Mouse (Mus musculus): ENCODE results near the gene Litaf. TPM values are rescaled to one million over a fixed set of nuclear protein-coding genes. Genes with fewer than 3 reads are reported as not detected.

Gene Litaf
- polyA plus RNA-seq (2012; ENCODE audit: insufficient read depth, low replicate concordance): 395 and 472 TPM in 2 replicates

DNA sequence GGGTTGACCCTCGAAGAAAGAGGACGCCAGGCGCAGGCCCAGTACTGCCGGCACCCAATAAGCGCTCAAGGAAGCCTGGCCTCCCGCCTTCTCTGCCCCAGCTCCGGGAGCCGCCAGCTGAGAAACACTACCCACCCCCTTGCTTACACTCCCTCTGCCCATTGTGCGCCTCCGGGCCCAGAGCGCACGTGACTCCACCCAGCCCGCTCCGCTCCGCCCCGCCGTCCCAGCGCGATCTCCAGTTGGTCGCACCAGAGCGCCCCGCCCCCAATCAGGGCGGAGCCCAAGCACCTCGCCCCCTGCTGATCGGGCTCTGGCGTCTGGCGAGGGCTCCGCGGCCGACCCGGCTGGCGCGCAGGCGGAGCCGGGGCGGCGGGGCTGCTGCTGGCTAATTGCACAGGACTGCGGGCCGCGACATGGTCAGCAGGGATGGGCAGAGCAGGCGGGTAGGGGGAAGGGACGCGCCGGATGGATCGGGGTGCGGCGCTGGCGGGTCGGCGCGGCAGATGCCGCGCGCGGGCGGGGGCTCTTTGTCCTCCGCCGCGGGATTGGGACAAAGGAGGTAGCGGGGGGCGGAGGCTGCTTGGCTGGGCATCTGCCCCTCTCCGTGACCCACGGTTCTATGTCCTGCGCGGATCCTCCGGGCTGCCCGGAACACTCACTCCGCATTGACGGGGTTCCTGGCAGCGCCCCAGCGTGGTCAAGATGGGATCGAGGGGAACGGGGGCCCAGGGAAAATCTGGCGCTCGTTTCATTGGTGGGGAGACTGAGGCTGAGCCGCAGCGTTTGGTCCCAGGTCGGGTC lies at the start of gene Litaf:
Gene Litaf (minus strand): TSS at position 129 of the 804 bp plus-strand sequence.
- peaks cover 29% of the 10 kb centered on the region for H3K27me3 ChIP-seq (replicated peaks)

DNA sequence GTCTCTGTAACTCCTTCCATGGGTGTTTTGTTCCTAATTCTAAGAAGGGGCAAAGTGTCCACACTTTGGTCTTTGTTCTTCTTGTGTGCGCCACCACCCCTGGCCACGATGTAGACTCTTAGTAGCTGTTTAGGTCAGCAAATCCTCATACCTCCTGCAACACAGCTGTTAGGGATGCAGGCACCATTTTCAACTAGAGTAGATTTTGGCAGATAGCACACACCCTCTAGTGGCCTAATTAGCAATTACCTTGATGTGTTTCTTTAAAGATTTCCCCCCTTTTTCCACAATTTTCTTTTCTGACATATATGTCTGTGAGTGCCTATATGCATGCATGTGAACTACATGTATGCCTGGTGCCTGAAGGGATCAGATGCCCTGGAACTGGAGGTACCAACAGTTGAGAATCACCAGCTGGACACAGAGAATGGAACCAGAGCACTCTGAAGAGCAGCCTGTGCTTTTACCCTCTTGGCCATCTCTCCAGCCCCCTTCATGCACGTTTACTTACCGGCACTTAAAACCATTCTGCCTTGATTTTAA lies 43.3 kb upstream of the Litaf start:
- Histone ChIP-seq H3K4me1 (no peaks in the 10 kb centered on the region; the same call in 1 of the 2 replicates), H3K36me3 (replicated peaks; ENCODE audit: low read length) (peaks cover 66% of the 10 kb centered on the region), H3K4me3 (replicated peaks) (no peak overlapping the region), H3K9me3 (no peaks in the 10 kb centered on the region), H3K27me3 (replicated peaks) (no peaks in the 10 kb centered on the region)
- no peak for TF ChIP-seq FLI1 (IDR thresholded peaks at IDR 0.05; ENCODE audit: low read length)

More for the DNA sequence above, at the start of gene Litaf:
- Histone ChIP-seq H3K4me3 (replicated peaks) (peak within 1 kb of the TSS; percentile 97), H3K36me3 (replicated peaks; ENCODE audit: low read length) (peaks cover 26% of the 10 kb centered on the region), H3K4me1 (peaks cover 93% of the 10 kb centered on the region), H3K9me3 (no peaks in the 10 kb centered on the region)
- no peak for TF ChIP-seq FLI1 (IDR thresholded peaks at IDR 0.05; ENCODE audit: low read length)
- TF ChIP-seq GATA1 (IDR thresholded peaks at IDR 0.05; ENCODE audit: borderline replicate concordance, low read length): no peak

DNA sequence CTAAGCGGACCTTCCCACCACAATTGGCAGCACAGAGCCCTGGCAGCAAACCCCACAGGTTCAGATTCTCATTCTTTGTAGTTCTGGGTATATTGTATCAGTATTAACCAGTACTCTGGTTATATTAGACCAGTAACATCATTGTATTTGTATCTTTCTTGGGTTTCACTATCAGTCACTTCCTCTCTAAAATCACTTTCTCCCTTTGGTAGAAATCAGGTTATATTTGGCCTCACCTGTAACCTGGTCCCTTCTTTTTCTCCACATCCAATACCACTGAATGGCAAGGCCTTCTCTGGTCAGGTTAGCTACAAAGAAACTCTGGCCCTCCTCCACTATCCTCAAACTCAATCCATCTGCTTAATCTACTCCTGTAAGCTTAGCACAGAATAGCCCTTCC lies 38.9 kb upstream of the Litaf start:
- Histone ChIP-seq H3K9me3 (no peaks in the 10 kb centered on the region), H3K27me3 (replicated peaks) (no peaks in the 10 kb centered on the region), H3K4me1 (peaks cover 10% of the 10 kb centered on the region; the same call in 1 of the 2 replicates), H3K4me3 (replicated peaks) (no peak overlapping the region), H3K36me3 (replicated peaks; ENCODE audit: low read length) (peaks cover 79% of the 10 kb centered on the region)
- TF ChIP-seq GATA1 (IDR thresholded peaks at IDR 0.05; ENCODE audit: borderline replicate concordance, low read length): no peak
- no peak for TF ChIP-seq FLI1 (IDR thresholded peaks at IDR 0.05; ENCODE audit: low read length)

DNA sequence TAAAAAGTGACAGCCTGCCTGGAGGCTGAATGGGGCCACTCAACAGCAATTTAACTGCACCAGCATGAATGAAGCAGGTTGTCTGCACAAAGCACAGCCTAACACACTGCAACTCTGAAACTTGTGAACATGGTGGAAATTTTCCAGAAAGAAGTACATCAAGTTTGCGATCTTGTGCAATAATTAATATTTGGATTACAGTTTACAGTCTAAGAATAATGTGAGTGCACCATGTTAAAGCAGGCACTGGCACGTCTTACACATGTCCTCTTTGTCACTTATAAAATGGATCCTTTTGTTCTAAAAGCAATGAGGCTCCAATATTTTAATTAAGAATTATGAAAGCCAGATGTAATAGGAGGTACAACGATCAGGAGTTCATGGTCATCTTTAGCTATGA lies 31.3 kb upstream of the Litaf start:
- peaks cover 87% of the 10 kb centered on the region for H3K36me3 ChIP-seq (replicated peaks; ENCODE audit: low read length)
- H3K9me3 ChIP-seq: no peaks in the 10 kb centered on the region
- H3K4me3 ChIP-seq (replicated peaks): no peak overlapping the region
- no peaks in the 10 kb centered on the region for H3K27me3 ChIP-seq (replicated peaks)
- peaks cover 76% of the 10 kb centered on the region for H3K4me1 ChIP-seq
- TF ChIP-seq GATA1 (IDR thresholded peaks at IDR 0.05; ENCODE audit: borderline replicate concordance, low read length) (no peak), FLI1 (IDR thresholded peaks at IDR 0.05; ENCODE audit: low read length) (no peak)

- no peak overlapping the region for H3K4me3 ChIP-seq (replicated peaks)
- H3K4me1 ChIP-seq: peaks cover 87% of the 10 kb centered on the region
- H3K36me3 ChIP-seq (replicated peaks; ENCODE audit: low read length): peaks cover 90% of the 10 kb centered on the region
- no peak for TF ChIP-seq FLI1 (IDR thresholded peaks at IDR 0.05; ENCODE audit: low read length)
- TF ChIP-seq GATA1 (IDR thresholded peaks at IDR 0.05; ENCODE audit: borderline replicate concordance, low read length): no peak
- no peaks in the 10 kb centered on the region for H3K27me3 ChIP-seq (replicated peaks)
- no peaks in the 10 kb centered on the region for H3K9me3 ChIP-seq
These were observed 27.9 kb upstream of the Litaf start for GRCm38 (mm10) chr16:11093717-11094386.

GRCm38 (mm10) chr16:11092523-11092922 lies 26.6 kb upstream of the Litaf start:
- peaks cover 83% of the 10 kb centered on the region for H3K4me1 ChIP-seq
- H3K36me3 ChIP-seq (replicated peaks; ENCODE audit: low read length): peaks cover 98% of the 10 kb centered on the region
- H3K9me3 ChIP-seq: no peaks in the 10 kb centered on the region
- no peak overlapping the region for H3K4me3 ChIP-seq (replicated peaks)
- H3K27me3 ChIP-seq (replicated peaks): no peaks in the 10 kb centered on the region
- TF ChIP-seq GATA1 (IDR thresholded peaks at IDR 0.05; ENCODE audit: borderline replicate concordance, low read length) (no peak), FLI1 (IDR thresholded peaks at IDR 0.05; ENCODE audit: low read length) (no peak)

- Histone ChIP-seq H3K9me3 (no peaks in the 10 kb centered on the region), H3K36me3 (replicated peaks; ENCODE audit: low read length) (peaks cover 98% of the 10 kb centered on the region), H3K4me3 (replicated peaks) (no peak overlapping the region), H3K4me1 (peaks cover 82% of the 10 kb centered on the region), H3K27me3 (replicated peaks) (no peaks in the 10 kb centered on the region)
- no peak for TF ChIP-seq FLI1 (IDR thresholded peaks at IDR 0.05; ENCODE audit: low read length)
- TF ChIP-seq GATA1 (IDR thresholded peaks at IDR 0.05; ENCODE audit: borderline replicate concordance, low read length): no peak
These were observed 26.1 kb upstream of the Litaf start for GRCm38 (mm10) chr16:11092061-11092460.

GRCm38 (mm10) chr16:11090836-11091570 lies 25.0 kb upstream of the Litaf start:
- no peak for TF ChIP-seq GATA1 (IDR thresholded peaks at IDR 0.05; ENCODE audit: borderline replicate concordance, low read length)
- no peak for TF ChIP-seq FLI1 (IDR thresholded peaks at IDR 0.05; ENCODE audit: low read length)
- no peak overlapping the region for H3K4me3 ChIP-seq (replicated peaks)
- no peaks in the 10 kb centered on the region for H3K27me3 ChIP-seq (replicated peaks)
- peaks cover 100% of the 10 kb centered on the region for H3K36me3 ChIP-seq (replicated peaks; ENCODE audit: low read length)
- peaks cover 77% of the 10 kb centered on the region for H3K4me1 ChIP-seq
- H3K9me3 ChIP-seq: no peaks in the 10 kb centered on the region

- Histone ChIP-seq H3K27me3 (replicated peaks) (no peaks in the 10 kb centered on the region), H3K4me1 (peaks cover 70% of the 10 kb centered on the region), H3K36me3 (replicated peaks; ENCODE audit: low read length) (peaks cover 99% of the 10 kb centered on the region), H3K9me3 (no peaks in the 10 kb centered on the region), H3K4me3 (replicated peaks) (no peak overlapping the region)
- TF ChIP-seq FLI1 (IDR thresholded peaks at IDR 0.05; ENCODE audit: low read length) (no peak), GATA1 (IDR thresholded peaks at IDR 0.05; ENCODE audit: borderline replicate concordance, low read length) (no peak)
These were observed 21.1 kb upstream of the Litaf start for GRCm38 (mm10) chr16:11086856-11087588.
